Mouse (Mus musculus): ENCODE measurements around the gene Ttll13. TPM values are rescaled to one million over a fixed set of nuclear protein-coding genes. Genes with fewer than 3 reads are reported as not detected.

The Ttll13 gene
- total RNA-seq (2021): 1 to 10 TPM; 1.7 to 1.8 TPM

GRCm38 (mm10) chr7:80246148-80246721 lies at the start of gene Ttll13:
TSS of gene Ttll13 (plus strand) at chr7:80246376.
- DNase-seq (ENCODE audit: low spot score in 2 of 2): peak; percentile 93 to 94
- intact Hi-C loops (cut with DNase I): no loop called here

- intact Hi-C loops (cut with DNase I): loop anchor here (5.0 kb wide), 1 partner anchor 55 kb away; no protein-coding TSS in a partner anchor
- no peak for DNase-seq (ENCODE audit: low spot score in 2 of 2)
These were observed 48.8 kb upstream of the Ttll13 start for GRCm38 (mm10) chr7:80197371-80197770.

- DNase-seq (ENCODE audit: low spot score in 2 of 2): peak; percentile 83 to 86
- intact Hi-C loops (cut with DNase I): loop anchor here (5.0 kb wide), 1 partner anchor 56 kb away; no protein-coding TSS in a partner anchor
These were observed 48.0 kb upstream of the Ttll13 start for GRCm38 (mm10) chr7:80197941-80198778.

- no peak for DNase-seq (ENCODE audit: low spot score in 2 of 2)
- intact Hi-C loops (cut with DNase I): loop anchor here (5.0 kb wide), 1 partner anchor 57 kb away; no protein-coding TSS in a partner anchor
These were observed 47.3 kb upstream of the Ttll13 start for GRCm38 (mm10) chr7:80198863-80199262.

- intact Hi-C loops (cut with DNase I): loop anchor here (5.0 kb wide), 1 partner anchor 57 kb away; no protein-coding TSS in a partner anchor
- no peak for DNase-seq (ENCODE audit: low spot score in 2 of 2)
These were observed 46.9 kb upstream of the Ttll13 start for GRCm38 (mm10) chr7:80199286-80199685.

GRCm38 (mm10) chr7:80199851-80200587 lies 46.2 kb upstream of the Ttll13 start:
- intact Hi-C loops (cut with DNase I): loop anchor here (5.0 kb wide), 1 partner anchor 58 kb away; no protein-coding TSS in a partner anchor
- no peak for DNase-seq (ENCODE audit: low spot score in 2 of 2)

- intact Hi-C loops (cut with DNase I): no loop called here
- DNase-seq (ENCODE audit: low spot score in 2 of 2): no peak
These were observed 45.6 kb upstream of the Ttll13 start for GRCm38 (mm10) chr7:80200588-80200945.

GRCm38 (mm10) chr7:80200963-80201539 lies 45.1 kb upstream of the Ttll13 start:
- intact Hi-C loops (cut with DNase I): no loop called here
- no peak for DNase-seq (ENCODE audit: low spot score in 2 of 2)

GRCm38 (mm10) chr7:80201888-80202540 lies 44.2 kb upstream of the Ttll13 start:
- intact Hi-C loops (cut with DNase I): no loop called here
- no peak for DNase-seq (ENCODE audit: low spot score in 2 of 2)

- DNase-seq (ENCODE audit: low spot score in 2 of 2): no peak
- intact Hi-C loops (cut with DNase I): no loop called here
These were observed 43.2 kb upstream of the Ttll13 start for GRCm38 (mm10) chr7:80202961-80203360.

- DNase-seq (ENCODE audit: low spot score in 2 of 2): no peak
These were observed 42.5 kb upstream of the Ttll13 start for GRCm38 (mm10) chr7:80203638-80204096.

GRCm38 (mm10) chr7:80204362-80204761 lies 41.8 kb upstream of the Ttll13 start:
- intact Hi-C loops (cut with DNase I): no loop called here
- no peak for DNase-seq (ENCODE audit: low spot score in 2 of 2)

More at GRCm38 (mm10) chr7:80203638-80204096, 42.5 kb upstream of the Ttll13 start:
- intact Hi-C loops (cut with DNase I): no loop called here

- intact Hi-C loops (cut with DNase I): no loop called here
- DNase-seq (ENCODE audit: low spot score in 2 of 2): no peak
These were observed 41.2 kb upstream of the Ttll13 start for GRCm38 (mm10) chr7:80204961-80205360.

GRCm38 (mm10) chr7:80205705-80206589 lies 40.2 kb upstream of the Ttll13 start:
- intact Hi-C loops (cut with DNase I): no loop called here
- no peak for DNase-seq (ENCODE audit: low spot score in 2 of 2)

- no peak for DNase-seq (ENCODE audit: low spot score in 2 of 2)
- intact Hi-C loops (cut with DNase I): no loop called here
These were observed 38.9 kb upstream of the Ttll13 start for GRCm38 (mm10) chr7:80207314-80207731.

GRCm38 (mm10) chr7:80208026-80208642 lies 38.0 kb upstream of the Ttll13 start:
- DNase-seq (ENCODE audit: low spot score in 2 of 2): no peak
- intact Hi-C loops (cut with DNase I): no loop called here

- no peak for DNase-seq (ENCODE audit: low spot score in 2 of 2)
- intact Hi-C loops (cut with DNase I): no loop called here
These were observed 37.3 kb upstream of the Ttll13 start for GRCm38 (mm10) chr7:80208738-80209430.
